Mouse (Mus musculus) heart, embryonic 16.5 days (tissue): ENCODE data around the gene Dmac2. TPM values are rescaled to one million over a fixed set of nuclear protein-coding genes. Genes with fewer than 3 reads are reported as not detected.
A peak's percentile ranks its signal among the peaks of the same experiment; 100 is the strongest.

ENCODE experiments used
- ATAC-seq: fragments of 200-750 bp; cut with Nextera tagmentation; replicated peaks from 2 replicates; pipeline ENCODE4 v1.8.0; 2017; ENCODE audit warnings: moderate number of reproducible peaks; ENCODE audit not compliant: insufficient read depth, low FRiP score; ENCODE audit errors: extremely low read depth
- H3K27ac ChIP-seq: fragments of 300-500 bp; sonication (generic); 2 replicates; pipeline ENCODE4 v1.5.1; 2014; ENCODE audit warnings: mild to moderate bottlenecking, low read length, control low read depth, moderate library complexity
- H3K27me3 ChIP-seq: fragments of 300-500 bp; sonication (generic); 2 replicates; pipeline ENCODE4 v1.6.1; 2014; ENCODE audit warnings: low read length, mixed read lengths; ENCODE audit not compliant: control insufficient read depth, insufficient read depth
- H3K36me3 ChIP-seq: fragments of 300-500 bp; sonication (generic); 2 replicates; pipeline ENCODE4 v1.6.1; 2014; ENCODE audit not compliant: control insufficient read depth, insufficient read depth
- H3K4me1 ChIP-seq: fragments of 300-500 bp; sonication (generic); 2 replicates; pipeline ENCODE4 v1.6.1; 2014; ENCODE audit warnings: low read length, mixed read lengths; ENCODE audit not compliant: control insufficient read depth, insufficient read depth
- H3K4me2 ChIP-seq: fragments of 300-500 bp; sonication (generic); 2 replicates; pipeline ENCODE4 v1.6.1; 2014; ENCODE audit warnings: low read depth, mild to moderate bottlenecking, control low read depth, low read length
- H3K4me3 ChIP-seq: fragments of 300-500 bp; sonication (generic); 2 replicates; pipeline ENCODE4 v1.5.1; 2014; ENCODE audit warnings: mild to moderate bottlenecking, control low read depth, low read length
- H3K9ac ChIP-seq: fragments of 300-500 bp; sonication (generic); 2 replicates; pipeline ENCODE4 v1.6.1; 2014; ENCODE audit warnings: low read length, control low read depth
- H3K9me3 ChIP-seq: fragments of 300-500 bp; sonication (generic); replicated peaks from 2 replicates; pipeline ENCODE4 v1.6.1; 2016; ENCODE audit warnings: low read length; ENCODE audit not compliant: control insufficient read depth
- WGBS: fragments of 180-500 bp; shearing (Covaris S2); extraction: QIAGEN DNeasy Blood & Tissue Kit; methylation state at CpG from one replicate; pipeline ENCODE4 v1.1.7; 2014; 5-methylcytosine and 5-hydroxymethylcytosine counted together
- polyA plus RNA-seq: library from polyadenylated mRNA; unstranded; fragments of >200 nt; fragmentation: Nextera tagmentation; extraction: Ambion mirVana; gene quantifications from 2 replicates; pipeline ENCODE4 v1.2.1, GENCODE M21; 2015

Dmac2 gene
- polyA plus RNA-seq, 1 experiment from 2014 or later: 58.6 TPM

GRCm38 (mm10) chr7:25657785-25658184 is 38.6 kb downstream of the Dmac2 start:
- 31% methylated on average over 10 of the region's 10 CpGs for WGBS
- no peaks in the 10 kb centered on the region for H3K27me3 ChIP-seq
- peak overlapping the region; percentile 79 for H3K4me2 ChIP-seq
- no peaks in the 10 kb centered on the region; the same call in 1 of the 2 replicates for H3K36me3 ChIP-seq
- H3K9me3 ChIP-seq: no peaks in the 10 kb centered on the region
- H3K4me1 ChIP-seq: peaks cover 16% of the 10 kb centered on the region
- no peak for ATAC-seq
- H3K27ac ChIP-seq: no peak overlapping the region
- peak overlapping the region; percentile 69 for H3K9ac ChIP-seq
- peak overlapping the region; percentile 67 for H3K4me3 ChIP-seq

GRCm38 (mm10) chr7:25658657-25659472 is 39.7 kb downstream of the Dmac2 start, which contains the start of the genes Bckdha and Exosc5:
Gene Bckdha (minus strand): TSS chr7:25658981.
Gene Exosc5 (plus strand): TSS chr7:25659164.
- H3K4me2 ChIP-seq: peak within 1 kb of the TSS; percentile 94
- H3K9me3 ChIP-seq: no peaks in the 10 kb centered on the region
- ATAC-seq: peak; percentile 99
- peaks cover 16% of the 10 kb centered on the region for H3K4me1 ChIP-seq
- peak within 1 kb of the TSS; percentile 75 for H3K27ac ChIP-seq
- no peaks in the 10 kb centered on the region for H3K27me3 ChIP-seq
- peak within 1 kb of the TSS; percentile 67 for H3K4me3 ChIP-seq
- WGBS: under 1% methylated on average over 50 of the region's 50 CpGs
- H3K36me3 ChIP-seq: no peaks in the 10 kb centered on the region; the same call in 1 of the 2 replicates
- H3K9ac ChIP-seq: peak within 1 kb of the TSS; percentile 81

DNA sequence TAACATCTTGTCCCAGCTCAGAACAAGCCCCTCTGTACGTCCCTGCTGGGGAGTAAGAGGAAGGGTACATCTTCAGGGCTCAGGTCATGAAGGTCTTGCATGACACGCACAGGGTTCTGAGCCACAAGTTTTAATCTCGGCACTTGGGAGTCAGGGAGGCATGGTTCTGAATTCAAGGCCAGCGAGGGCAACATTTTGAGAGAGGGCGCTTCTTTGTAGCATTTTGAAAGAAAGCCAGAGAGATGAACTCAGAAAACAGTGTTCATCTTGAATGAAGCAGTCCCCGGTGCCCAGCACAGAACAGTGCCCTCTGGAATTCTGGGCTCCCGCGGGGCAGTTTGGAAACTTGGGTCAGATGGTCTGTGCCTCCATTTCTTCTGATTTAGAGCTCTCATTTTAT is 47.2 kb downstream of the Dmac2 start:
- Histone ChIP-seq H3K27me3 (no peaks in the 10 kb centered on the region), H3K9ac (no peak overlapping the region), H3K4me1 (0 out of 2 replicates have a peak, but pooled peaks cover 3% of the 10 kb centered on the region), H3K4me3 (no peak overlapping the region), H3K4me2 (no peak overlapping the region), H3K36me3 (peaks cover 11% of the 10 kb centered on the region), H3K27ac (no peak overlapping the region), H3K9me3 (no peaks in the 10 kb centered on the region)
- 93% methylated on average over 8 of the region's 8 CpGs for WGBS
- no peak for ATAC-seq

GRCm38 (mm10) chr7:25669158-25669557 is 49.9 kb downstream of the Dmac2 start:
- H3K9ac ChIP-seq: no peak overlapping the region
- no peak for ATAC-seq
- no peaks in the 10 kb centered on the region for H3K9me3 ChIP-seq
- peaks cover 11% of the 10 kb centered on the region for H3K36me3 ChIP-seq
- peaks cover 9% of the 10 kb centered on the region; the same call in 1 of the 2 replicates for H3K27me3 ChIP-seq
- H3K27ac ChIP-seq: no peak overlapping the region
- WGBS: 85% methylated on average over 10 of the region's 10 CpGs
- no peak overlapping the region for H3K4me3 ChIP-seq
- H3K4me2 ChIP-seq: no peak overlapping the region
- H3K4me1 ChIP-seq: 0 out of 2 replicates have a peak, but pooled peaks cover 6% of the 10 kb centered on the region

- no peak overlapping the region for H3K4me3 ChIP-seq
- H3K4me1 ChIP-seq: peaks cover 6% of the 10 kb centered on the region; the same call in 1 of the 2 replicates
- no peak overlapping the region for H3K9ac ChIP-seq
- no peak overlapping the region for H3K4me2 ChIP-seq
- peaks cover 9% of the 10 kb centered on the region for H3K36me3 ChIP-seq
- no peak overlapping the region for H3K27ac ChIP-seq
- peaks cover 12% of the 10 kb centered on the region for H3K27me3 ChIP-seq
- no peak for ATAC-seq
- 79% methylated on average over 9 of the region's 9 CpGs for WGBS
- no peaks in the 10 kb centered on the region for H3K9me3 ChIP-seq
These were observed 50.4 kb downstream of the Dmac2 start for GRCm38 (mm10) chr7:25669631-25670030.

- H3K4me3 ChIP-seq: no peak overlapping the region
- 80% methylated on average over 4 of the region's 4 CpGs for WGBS
- peaks cover 9% of the 10 kb centered on the region for H3K36me3 ChIP-seq
- H3K4me1 ChIP-seq: peaks cover 11% of the 10 kb centered on the region
- H3K27me3 ChIP-seq: peaks cover 17% of the 10 kb centered on the region
- H3K9me3 ChIP-seq: no peaks in the 10 kb centered on the region
- H3K27ac ChIP-seq: no peak overlapping the region
- no peak overlapping the region for H3K9ac ChIP-seq
- no peak for ATAC-seq
- H3K4me2 ChIP-seq: no peak overlapping the region
These were observed 50.9 kb downstream of the Dmac2 start for GRCm38 (mm10) chr7:25670096-25670495.

GRCm38 (mm10) chr7:25671686-25672085 is 52.5 kb downstream of the Dmac2 start:
- peaks cover 5% of the 10 kb centered on the region for H3K36me3 ChIP-seq
- no peak overlapping the region for H3K9ac ChIP-seq
- no peak overlapping the region for H3K4me3 ChIP-seq
- H3K27me3 ChIP-seq: peaks cover 22% of the 10 kb centered on the region
- WGBS: 40% methylated on average over 2 of the region's 2 CpGs
- ATAC-seq: no peak
- H3K27ac ChIP-seq: no peak overlapping the region
- H3K4me1 ChIP-seq: peaks cover 23% of the 10 kb centered on the region
- H3K4me2 ChIP-seq: no peak overlapping the region
- no peaks in the 10 kb centered on the region for H3K9me3 ChIP-seq

GRCm38 (mm10) chr7:25672442-25672841 is 53.2 kb downstream of the Dmac2 start:
- peaks cover 22% of the 10 kb centered on the region for H3K27me3 ChIP-seq
- H3K27ac ChIP-seq: no peak overlapping the region
- no peak overlapping the region for H3K4me2 ChIP-seq
- no peak overlapping the region for H3K4me3 ChIP-seq
- 0 out of 2 replicates have a peak, but pooled peaks cover 3% of the 10 kb centered on the region for H3K36me3 ChIP-seq
- 47% methylated on average over 4 of the region's 4 CpGs for WGBS
- H3K4me1 ChIP-seq: peaks cover 25% of the 10 kb centered on the region
- no peak overlapping the region for H3K9ac ChIP-seq
- no peak for ATAC-seq
- no peaks in the 10 kb centered on the region for H3K9me3 ChIP-seq

- peak overlapping the region; percentile 46 for H3K4me3 ChIP-seq
- peaks cover 22% of the 10 kb centered on the region for H3K27me3 ChIP-seq
- no peak overlapping the region for H3K9ac ChIP-seq
- no peak overlapping the region for H3K27ac ChIP-seq
- H3K9me3 ChIP-seq: no peaks in the 10 kb centered on the region
- no peak for ATAC-seq
- peaks cover 25% of the 10 kb centered on the region for H3K4me1 ChIP-seq
- H3K36me3 ChIP-seq: no peaks in the 10 kb centered on the region
- 28% methylated on average over 9 of the region's 9 CpGs for WGBS
- peak overlapping the region; percentile 75 for H3K4me2 ChIP-seq
These were observed 55.1 kb downstream of the Dmac2 start for GRCm38 (mm10) chr7:25674297-25674696.
